Mouse (Mus musculus): ENCODE results near the gene Zscan22.
"Not testable (repeated sequence)": the region's sequence is repeated elsewhere in the genome, so short reads cannot be mapped to it uniquely, and the experiment has no call there.

Zscan22 gene

DNA sequence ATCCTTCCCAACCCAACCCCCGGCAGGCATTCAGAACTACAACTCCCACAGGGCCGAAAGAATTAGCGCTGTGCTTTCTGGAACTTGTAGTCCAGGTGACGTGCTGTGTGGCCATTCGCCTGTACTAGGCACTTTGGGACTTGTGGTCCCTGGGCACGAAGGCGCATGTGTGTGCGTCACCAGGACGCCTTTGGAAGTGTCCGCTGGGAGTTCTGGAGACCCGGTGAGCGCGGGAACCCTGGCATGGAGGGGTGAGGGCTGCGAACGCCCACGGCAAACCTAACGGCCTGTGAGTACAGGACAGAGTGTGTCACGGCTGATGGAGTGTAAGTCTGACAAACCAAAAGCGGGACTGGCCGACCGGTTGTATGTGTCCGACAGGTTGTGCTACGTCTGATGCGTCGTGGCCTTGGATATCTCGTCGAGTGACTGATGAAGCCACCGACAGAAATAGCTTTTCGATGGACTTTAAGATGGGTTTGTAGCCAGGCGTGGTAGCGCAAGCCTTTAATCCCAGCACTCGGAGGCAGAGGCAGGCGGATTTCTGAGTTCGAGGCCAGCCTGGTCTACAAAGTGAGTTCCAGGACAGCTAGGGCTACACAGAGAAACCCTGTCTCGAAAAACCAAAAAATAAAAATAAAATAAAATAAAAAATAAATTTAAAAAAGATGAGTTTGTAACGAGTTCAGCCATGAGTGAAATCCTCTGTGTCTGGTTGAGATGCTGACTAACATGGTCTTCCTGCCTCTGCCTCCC, at the start of gene Zscan22:
Gene Zscan22 (plus strand): TSS at position 161 of the 756 bp plus-strand sequence.
- in situ Hi-C loops (cut with MboI, MseI) = no loop called here

DNA sequence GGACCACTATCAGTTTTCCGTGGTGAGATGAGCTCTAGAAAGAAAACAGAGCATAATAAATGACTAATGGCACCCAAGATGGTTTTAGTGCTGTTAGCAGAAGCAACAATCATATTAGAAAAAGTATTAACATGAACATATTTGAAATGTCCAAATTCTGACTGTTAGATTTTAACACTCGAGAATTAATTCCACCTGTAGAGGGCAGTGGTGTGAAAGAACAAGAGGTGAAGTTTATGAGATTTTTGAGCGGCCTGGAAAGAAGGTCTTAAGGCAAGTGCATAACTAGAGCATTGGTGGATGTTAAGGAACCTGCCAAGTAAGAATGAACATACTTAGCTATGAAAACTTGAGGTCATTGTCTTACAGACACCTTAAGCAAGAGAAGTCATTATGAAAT, 23.3 kb upstream of the Zscan22 start:
- in situ Hi-C loops (cut with MboI, MseI) = no loop called here

DNA sequence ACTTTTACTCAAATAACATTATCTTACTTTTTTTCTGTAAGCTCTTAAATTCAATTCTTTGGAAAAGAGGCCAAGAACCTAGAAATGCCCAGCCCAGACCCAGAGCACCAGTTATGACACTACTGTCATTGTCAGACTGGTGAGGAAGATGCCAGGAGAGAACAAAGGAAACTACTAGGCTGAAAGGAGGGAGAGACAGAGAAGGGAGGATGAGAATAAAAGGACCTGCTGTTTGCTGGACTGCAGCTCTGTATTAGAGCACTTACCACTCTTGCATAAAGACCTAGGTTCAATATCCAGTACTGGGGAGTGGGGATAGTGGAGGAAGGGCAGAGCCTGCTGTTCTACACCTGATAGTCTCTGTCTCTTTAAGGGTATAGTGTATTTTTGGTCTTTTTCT, 17.6 kb upstream of the Zscan22 start:
- in situ Hi-C loops (cut with MboI, MseI) = no loop called here

DNA sequence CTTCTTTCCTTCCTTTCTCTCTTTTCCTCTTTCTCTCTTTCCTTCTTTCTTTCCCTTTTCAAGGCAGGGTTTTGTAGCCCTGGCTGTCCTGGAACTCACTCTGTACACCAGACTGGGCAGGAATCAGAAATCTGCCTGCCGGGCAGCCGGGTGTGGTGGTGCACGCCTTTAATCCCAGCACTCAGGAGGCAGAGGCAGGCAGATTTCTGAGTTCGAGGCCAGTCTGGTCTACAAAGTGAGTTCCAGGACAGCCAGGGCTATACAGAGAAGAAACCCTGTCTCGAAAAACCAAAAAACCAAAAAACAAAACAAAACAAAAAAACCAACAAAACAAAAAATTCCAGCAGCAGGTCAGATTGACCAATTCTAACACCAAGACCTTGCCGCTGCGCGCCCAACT, 17.1 kb upstream of the Zscan22 start:
- in situ Hi-C loops (cut with MboI, MseI) = not testable (repeated sequence)

DNA sequence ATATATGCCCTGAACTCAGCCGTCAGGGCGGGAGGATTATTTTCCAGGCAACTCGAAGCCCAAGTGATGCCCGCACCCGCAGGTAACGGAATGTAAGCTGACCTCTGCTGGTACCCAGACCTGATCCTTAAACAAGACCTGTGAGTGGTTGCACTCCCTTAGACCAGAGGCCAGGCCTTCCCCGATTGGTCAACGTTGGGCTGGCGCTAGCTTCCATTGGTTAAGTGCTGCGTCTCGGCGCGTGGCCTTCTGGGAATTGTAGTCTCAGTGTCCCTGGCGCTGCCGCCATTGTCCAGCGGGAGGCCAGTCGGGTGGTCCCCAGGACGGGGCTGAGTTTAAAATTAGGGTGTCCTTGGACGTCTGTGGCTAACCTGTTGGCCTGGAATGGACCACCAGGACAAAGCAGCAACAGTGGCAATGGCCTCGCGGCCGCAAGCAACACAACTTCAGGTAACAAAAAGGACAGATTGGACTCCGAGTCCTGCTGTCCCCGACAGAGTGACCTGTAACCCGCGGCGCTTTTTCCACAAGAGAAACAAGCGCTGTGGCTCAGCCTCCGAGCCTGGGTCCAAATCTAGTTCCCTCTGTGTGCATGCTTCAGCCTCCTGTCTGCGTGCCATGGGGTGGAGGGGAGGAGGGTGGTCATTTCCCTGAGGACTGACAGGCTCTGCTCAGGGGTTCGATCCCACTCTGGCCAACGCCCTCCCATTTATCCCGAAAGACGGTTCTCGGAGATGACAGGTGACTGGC, 16.5 kb upstream of the Zscan22 start, which contains the start of gene Zfp128:
Gene Zfp128 (plus strand): TSS at position 267 of the 750 bp plus-strand sequence.
- in situ Hi-C loops (cut with MboI, MseI) = no loop called here

DNA sequence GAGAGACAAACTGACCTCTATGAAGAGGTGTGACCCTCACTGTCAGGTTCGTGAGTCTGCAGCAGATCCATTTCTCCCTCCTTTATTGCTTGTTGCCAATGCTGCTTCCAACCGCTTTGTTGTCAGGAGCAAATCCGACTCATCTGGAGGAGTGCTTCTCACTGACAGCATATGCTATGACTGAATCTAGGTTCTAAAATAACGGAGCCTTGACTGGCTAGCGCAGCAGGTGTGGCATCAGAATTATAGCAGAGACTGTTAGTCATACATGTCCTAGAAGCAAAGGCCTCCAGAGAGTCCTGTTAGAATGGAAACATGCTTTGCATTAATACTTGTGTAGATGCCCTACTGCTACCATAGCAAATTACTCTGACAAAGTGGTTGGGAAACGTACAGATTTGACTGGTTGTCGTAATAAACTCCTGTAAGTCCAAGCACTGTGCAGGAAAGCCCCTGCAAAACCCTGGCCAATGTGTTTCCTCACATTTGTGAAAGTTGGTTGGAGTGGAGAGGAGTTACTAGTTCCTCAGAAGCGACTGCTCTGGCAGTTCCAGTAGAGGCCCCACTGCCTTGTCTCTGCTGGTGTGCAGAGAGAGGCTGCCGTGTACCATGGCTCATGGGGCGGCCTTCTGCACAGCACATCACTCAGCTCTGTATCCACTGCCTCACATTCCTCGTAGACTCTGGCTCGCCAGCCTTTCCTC, 10.9 kb upstream of the Zscan22 start:
- in situ Hi-C loops (cut with MboI, MseI) = no loop called here

DNA sequence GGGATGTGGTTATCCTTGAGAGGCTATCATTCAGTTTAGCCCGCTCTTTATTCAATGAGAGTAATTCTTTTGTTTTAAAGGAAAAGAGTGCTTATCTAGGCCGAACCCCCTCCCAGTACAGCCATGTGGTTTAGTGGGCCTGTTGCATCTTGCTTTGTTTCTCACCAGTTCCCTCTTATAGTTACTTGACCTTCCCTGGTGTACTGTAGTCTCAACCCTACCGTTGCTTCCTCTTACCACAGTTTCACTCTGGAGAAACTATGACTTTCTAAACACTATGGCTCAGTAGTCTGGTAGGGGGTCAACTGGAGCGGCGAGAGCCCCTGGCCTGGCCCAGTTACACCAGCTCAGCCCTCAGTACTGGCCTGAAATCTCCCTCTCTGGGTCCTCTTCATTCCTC, 10.0 kb upstream of the Zscan22 start:
- in situ Hi-C loops (cut with MboI, MseI) = no loop called here

DNA sequence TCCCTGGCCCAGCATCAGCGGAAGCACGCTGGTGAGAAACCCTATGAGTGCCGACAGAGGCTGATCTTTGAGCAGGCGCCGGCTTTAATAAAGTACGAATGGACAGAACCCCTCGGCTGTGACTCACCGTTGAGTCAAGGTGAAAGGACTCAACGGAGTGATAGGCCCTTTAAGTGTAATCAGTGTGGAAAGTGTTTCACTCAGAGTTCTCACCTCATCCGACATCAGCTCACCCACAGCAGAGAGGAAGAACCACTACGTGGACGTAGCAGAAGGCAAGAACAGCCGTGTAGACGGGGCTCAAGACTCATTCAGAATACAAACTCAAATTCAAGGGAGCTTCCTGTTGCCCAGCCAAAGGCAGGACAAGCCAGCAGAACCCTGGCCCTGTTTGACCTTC, 6.7 kb upstream of the Zscan22 start:
- in situ Hi-C loops (cut with MboI, MseI) = no loop called here

DNA sequence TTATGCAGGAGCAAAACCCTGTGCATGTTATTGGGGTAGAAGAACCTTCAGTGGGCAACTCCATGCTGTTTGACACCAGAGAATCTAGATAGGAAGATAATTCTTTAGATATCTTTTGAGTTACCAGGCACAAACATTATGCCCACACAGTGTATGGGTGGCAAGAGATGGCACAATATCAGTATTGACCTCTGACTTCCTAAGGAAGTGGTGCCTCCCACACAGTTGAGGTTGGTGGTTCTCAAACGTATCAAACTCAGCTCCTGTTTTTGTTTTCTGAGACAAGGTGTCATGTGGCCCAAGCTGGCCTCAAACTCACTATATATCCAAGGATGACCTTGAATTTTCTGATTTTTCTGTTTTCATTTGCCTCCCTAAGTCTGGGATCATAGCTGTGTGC, 6.3 kb upstream of the Zscan22 start:
- in situ Hi-C loops (cut with MboI, MseI) = no loop called here

DNA sequence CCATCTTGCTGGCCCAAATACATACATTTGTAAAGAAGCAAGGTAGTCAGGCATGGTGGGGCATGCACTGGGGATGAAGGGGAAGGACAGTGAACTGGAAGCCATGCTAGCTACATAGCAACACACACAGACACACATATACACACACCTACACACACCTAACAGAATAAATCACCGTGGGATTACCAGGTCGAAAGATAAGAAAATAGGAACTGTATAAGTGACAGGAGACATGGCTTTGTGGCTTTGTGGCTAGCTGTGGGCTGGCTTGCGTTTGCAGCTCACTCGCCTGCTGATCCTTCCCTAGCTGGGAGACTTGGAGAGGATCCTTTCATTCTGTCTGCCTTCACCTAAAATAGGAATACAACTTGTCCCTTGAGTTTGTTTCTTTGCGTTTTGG, 3.9 kb downstream of the Zscan22 start:
- in situ Hi-C loops (cut with MboI, MseI) = loop anchor here (10.0 kb wide), 1 partner anchor 373 kb away; the partner anchor contains the start of genes Lig1 and Zswim9

DNA sequence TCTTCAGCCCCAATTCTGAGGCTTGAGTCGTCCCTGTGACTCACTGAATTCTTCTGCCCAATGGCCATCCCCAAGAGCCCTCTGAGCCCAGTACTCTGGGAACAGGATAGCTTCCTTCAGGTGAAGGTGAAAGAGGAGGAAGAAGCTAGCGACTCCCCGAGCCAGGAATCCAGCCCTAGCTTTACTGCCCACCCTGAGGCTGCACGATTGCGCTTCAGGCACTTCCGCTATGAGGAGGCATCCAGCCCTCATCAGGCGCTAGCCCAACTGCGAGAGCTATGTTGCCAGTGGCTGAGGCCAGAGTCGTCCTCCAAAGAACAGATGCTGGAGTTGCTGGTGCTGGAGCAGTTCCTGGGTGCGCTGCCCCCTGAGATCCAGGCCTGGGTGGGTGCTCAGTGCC, 6.0 kb downstream of the Zscan22 start:
- in situ Hi-C loops (cut with MboI, MseI) = loop anchor here (10.0 kb wide), 1 partner anchor 371 kb away; the partner anchor contains the start of genes Lig1 and Zswim9

DNA sequence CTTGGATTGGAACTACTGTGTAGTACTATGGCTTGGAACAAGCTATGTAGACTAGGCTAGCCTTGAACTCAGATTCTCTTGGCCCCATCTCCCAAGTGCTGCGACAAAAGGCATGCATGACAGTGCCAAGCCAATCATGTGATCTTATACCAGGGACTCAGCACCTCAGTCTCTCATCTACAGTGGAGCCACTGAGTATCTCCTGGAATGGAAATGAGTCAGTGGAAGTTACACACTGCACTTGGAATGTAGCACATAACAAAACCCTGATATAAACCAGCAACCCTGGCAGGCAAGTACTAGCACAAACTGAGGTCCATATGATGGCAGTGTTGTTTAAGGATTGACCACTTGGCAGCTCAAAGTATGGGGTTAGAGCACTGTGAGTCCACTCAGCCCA, 7.5 kb downstream of the Zscan22 start:
- in situ Hi-C loops (cut with MboI, MseI) = loop anchor here (10.0 kb wide), 1 partner anchor 370 kb away; the partner anchor contains the start of genes Lig1 and Zswim9

DNA sequence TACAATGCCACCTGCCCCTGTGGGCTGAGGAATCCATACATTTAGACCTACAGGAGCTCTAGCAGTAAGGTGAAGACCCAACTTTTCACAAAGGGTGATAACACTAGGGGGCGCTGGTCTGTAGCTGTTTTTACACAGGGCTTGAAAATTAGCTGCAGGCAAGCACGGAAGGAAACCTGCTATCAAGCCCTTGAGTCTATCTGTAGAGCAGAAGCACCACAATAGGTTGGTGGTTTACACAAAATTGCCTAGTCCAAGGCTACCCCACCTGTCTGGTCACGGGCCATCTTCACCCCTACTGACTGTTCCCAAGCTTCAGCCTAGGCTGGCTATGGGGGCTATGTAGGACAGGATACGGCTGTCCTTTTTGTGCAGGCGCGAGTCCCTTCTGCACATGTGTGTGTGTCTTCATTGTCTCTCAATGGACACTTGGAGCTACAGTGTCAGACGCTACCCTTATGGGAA, 11.9 kb downstream of the Zscan22 start:
- in situ Hi-C loops (cut with MboI, MseI) = loop anchor here (10.0 kb wide), 1 partner anchor 365 kb away; the partner anchor contains the start of genes Lig1 and Zswim9

DNA sequence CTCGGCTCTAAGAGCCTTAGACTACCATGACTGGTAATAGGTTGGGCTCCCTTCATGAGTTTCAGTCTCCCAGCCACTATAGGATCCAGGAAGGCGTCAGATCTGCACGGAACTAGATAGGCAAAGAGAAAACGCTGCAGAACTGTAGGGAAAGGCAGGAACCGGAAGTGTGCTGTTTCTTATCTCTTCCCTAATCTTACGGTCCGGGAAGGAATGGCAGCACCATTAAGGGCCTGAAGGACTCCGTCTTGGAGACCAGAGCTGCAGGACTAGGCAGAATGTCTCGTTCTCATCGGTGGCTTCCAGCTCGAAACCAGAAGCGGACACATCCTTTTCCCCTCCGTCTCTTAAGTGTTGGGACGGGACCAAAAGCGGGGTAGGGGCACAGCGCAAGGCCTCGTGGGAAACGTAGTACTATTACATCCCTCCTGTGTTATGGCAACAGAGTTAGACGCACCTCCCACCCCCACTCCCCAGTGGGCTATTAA, 12.6 kb downstream of the Zscan22 start:
- in situ Hi-C loops (cut with MboI, MseI) = no loop called here

DNA sequence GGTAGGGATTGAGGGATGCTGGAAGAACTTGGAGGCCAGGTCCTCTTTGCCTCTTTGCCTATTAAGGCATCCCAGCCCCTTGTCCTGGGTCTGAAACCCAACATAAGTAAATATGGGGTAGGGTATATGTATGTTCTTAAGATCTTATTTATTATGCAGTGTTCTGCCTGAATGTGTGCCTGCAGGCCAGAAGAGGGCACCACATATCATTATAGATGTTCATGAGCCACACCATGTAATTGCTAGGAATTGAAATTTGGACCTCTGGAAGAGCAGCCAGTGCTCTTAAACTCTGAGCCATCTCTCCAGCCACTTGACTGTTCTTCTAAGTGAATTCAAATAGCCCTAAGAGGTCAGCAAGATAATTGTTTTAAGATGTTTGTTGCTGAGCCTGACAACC, 15.9 kb downstream of the Zscan22 start:
- in situ Hi-C loops (cut with MboI, MseI) = no loop called here

DNA sequence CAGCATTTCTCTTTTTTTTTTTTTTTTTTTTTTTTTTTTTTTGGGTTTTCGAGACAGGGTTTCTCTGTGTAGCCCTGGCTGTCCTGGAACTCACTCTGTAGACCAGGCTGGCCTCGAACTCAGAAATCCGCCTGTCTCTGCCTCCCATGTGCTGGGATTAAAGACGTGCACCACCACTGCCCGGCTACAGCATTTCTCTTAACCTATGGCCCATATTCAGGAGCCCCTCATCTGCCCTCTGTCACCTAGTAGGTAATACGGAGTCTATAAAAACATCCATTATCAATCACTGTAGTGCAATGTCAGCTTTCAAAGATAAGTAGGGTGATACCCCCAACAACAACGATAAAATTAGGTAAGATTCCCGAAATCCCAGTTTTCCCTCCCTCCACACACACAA, 22.9 kb downstream of the Zscan22 start:
- in situ Hi-C loops (cut with MboI, MseI) = not testable (repeated sequence)

DNA sequence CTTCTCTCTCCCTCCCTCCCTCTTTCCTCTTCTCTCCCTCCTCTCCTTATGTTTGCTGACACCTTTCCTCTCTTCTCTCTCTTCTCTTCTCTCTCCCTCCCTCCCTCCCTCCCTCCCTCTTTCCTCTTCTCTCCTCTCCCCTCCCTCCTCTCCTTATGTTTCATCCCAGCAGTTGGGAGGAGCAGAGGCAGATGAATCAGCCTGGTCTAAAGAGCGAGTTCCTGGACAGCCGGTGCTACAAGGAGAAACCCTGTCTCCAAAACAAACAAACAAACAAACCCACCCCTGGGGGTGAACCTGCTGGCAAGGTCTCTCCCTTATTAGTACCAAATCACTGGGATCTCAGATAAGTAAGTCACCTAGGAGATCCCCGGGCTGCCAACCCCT, 23.7 kb downstream of the Zscan22 start:
- in situ Hi-C loops (cut with MboI, MseI) = no loop called here

DNA sequence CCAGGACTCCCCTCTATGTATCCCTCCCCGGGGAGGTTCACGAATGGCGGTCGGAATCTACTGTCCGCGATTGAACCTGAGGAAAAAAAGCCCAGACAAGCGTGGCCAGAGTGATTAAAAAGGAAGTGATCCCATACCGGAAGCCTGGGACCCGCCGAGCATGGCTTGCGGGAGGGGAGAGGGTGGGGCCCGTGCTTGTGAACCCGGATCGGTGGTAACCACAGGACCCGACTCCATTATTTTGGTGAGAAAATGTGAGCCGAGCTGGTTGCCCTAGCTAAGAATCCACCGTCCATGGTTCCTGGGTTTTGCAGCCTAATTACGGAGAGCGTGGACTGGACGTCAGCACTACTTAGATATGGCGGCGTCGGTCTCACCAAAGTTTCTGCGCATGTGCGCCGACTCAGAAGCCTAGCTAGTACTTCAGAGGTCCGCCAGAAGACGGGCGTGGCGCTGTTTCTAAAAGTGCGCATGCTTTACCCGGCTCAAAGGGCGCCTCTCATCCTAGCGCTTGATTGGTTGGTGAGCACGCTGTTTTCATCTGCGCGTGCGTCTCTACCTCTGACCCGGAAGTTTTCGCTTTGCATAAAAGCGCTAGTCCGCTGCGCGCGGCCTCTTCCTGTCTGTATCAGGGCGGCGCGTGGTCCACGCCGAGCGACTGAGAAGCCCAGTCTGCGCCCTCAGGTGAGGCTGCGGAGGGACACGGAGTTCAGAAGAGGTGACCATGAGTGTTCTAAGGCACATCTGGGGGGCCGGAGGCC, 24.3 kb downstream of the Zscan22 start, which contains the start of gene Rps5:
Gene Rps5 (plus strand): TSS at position 586 of the 761 bp plus-strand sequence.
- in situ Hi-C loops (cut with MboI, MseI) = no loop called here

DNA sequence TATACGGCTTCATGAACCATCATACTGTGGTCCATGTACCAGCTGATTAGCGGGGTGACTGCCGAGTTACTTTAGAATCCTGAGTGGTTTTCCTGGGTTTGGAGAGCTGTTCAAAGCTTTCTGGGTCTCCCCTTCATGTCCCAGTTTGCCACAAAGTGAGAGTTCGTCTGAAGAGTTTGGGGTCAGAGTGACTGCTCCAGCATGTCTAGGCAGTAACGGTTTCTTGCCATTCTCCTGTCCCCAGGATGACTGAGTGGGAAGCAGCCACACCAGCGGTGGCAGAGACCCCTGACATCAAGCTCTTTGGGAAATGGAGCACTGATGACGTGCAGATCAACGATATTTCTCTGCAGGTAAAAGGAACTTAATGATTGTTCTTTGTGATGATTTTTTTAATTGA, 25.1 kb downstream of the Zscan22 start:
- in situ Hi-C loops (cut with MboI, MseI) = no loop called here

DNA sequence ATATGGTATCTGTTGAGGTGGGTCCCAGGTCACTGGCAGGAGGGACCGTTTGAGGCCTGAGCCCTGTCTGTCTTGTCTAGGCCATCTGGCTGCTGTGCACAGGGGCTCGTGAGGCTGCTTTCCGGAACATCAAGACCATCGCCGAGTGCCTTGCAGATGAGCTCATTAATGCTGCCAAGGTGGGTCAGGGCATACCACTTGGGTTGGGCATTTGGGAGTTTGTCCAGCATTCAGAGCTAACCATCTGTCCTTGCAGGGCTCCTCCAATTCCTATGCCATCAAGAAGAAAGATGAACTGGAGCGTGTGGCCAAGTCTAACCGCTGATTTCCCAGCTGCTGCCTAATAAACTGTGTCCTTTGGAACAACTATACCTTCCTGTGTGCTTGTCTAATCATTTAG, 28.7 kb downstream of the Zscan22 start:
- in situ Hi-C loops (cut with MboI, MseI) = no loop called here

DNA sequence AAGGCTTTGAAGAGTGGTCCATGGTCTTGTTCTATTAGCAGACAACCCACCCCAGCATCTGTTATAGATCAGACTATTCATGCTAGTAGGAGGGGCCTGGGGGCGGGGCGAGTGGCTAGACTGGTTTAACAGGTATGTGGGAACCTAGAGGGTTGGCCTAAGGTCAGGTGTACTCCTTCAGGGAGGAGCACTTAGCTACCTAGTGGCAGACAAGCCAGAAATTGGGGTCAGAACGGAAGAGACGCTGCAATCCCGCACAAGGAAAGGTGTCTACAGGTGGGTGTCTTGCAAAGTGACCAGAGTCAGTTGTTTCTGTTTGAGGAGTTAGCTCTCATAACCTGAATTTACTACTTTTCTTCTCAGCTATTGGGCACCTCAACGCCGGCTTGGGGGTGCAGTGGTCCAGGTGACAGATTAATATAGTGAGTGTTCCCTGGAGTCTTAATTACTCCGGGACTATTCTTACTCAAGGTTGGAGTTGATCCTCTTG, 29.6 kb downstream of the Zscan22 start, which contains the start of gene Rnf225:
Gene Rnf225 (plus strand): TSS at position 226 of the 490 bp plus-strand sequence.
- in situ Hi-C loops (cut with MboI, MseI) = no loop called here

All from T-helper 1 cell (primary cell).